Mouse (Mus musculus): ENCODE measurements at regions not wholly inside any gene's neighbourhood (a gene's known extent, or its start where the extent isn't known, plus 50 kb on each side); places are given as distances from the start of the nearest gene placed in this dataset.
A peak's percentile ranks its signal among the peaks of the same experiment; 100 is the strongest.

- DNase-seq (ENCODE audit: low spot score in 2 of 2), result peak; percentile 24 to 38
Measured at GRCm38 (mm10) chr4:90437375-90438190, 219.0 kb downstream of the Zfp352 start.

- no peak for DNase-seq (ENCODE audit: low spot score in 2 of 2)
Measured at GRCm38 (mm10) chr4:90438191-90438922, 219.7 kb downstream of the Zfp352 start.

GRCm38 (mm10) chr4:90445268-90445667 is 226.6 kb downstream of the Zfp352 start:
- peak in 1 of 2 experiments; percentile 2 for DNase-seq (ENCODE audit: low spot score in 2 of 2)

GRCm38 (mm10) chr4:90452576-90452975 is 234.0 kb downstream of the Zfp352 start:
- no peak for DNase-seq (ENCODE audit: low spot score in 2 of 2)

- no peak for DNase-seq (ENCODE audit: low spot score in 2 of 2)
Measured at GRCm38 (mm10) chr4:90453029-90453428, 234.4 kb downstream of the Zfp352 start.

- no peak for DNase-seq (ENCODE audit: low spot score in 2 of 2)
Measured at GRCm38 (mm10) chr4:90496891-90497610, 278.4 kb downstream of the Zfp352 start.

All from right cerebral cortex, adult 2 months (tissue).